Mouse (Mus musculus): ENCODE measurements around the gene Ywhae.

Gene Ywhae

GRCm38 (mm10) chr11:75738477-75738821 lies 5.8 kb downstream of the Ywhae start:
- no peak for DNase-seq

- DNase-seq: no peak
These were observed 7.5 kb downstream of the Ywhae start for GRCm38 (mm10) chr11:75740204-75740603.

- no peak for DNase-seq
These were observed 8.9 kb downstream of the Ywhae start for GRCm38 (mm10) chr11:75741615-75742014.

GRCm38 (mm10) chr11:75744761-75745160 lies 12.1 kb downstream of the Ywhae start:
- no peak for DNase-seq

- peak; percentile 28 to 35 for DNase-seq
These were observed 17.9 kb downstream of the Ywhae start for GRCm38 (mm10) chr11:75750537-75750936.

- no peak for DNase-seq
These were observed 18.4 kb downstream of the Ywhae start for GRCm38 (mm10) chr11:75751082-75751481.

- no peak for DNase-seq
These were observed 24.0 kb downstream of the Ywhae start for GRCm38 (mm10) chr11:75756687-75757086.

- DNase-seq: no peak
These were observed 25.9 kb downstream of the Ywhae start for GRCm38 (mm10) chr11:75758553-75758952.

- DNase-seq: no peak
These were observed 28.1 kb downstream of the Ywhae start for GRCm38 (mm10) chr11:75760785-75761184.

GRCm38 (mm10) chr11:75762708-75763107 lies 30.0 kb downstream of the Ywhae start:
- DNase-seq: no peak

GRCm38 (mm10) chr11:75764521-75765023 lies 31.9 kb downstream of the Ywhae start:
- DNase-seq: no peak

GRCm38 (mm10) chr11:75765161-75765560 lies 32.5 kb downstream of the Ywhae start:
- no peak for DNase-seq

- DNase-seq: no peak
These were observed 34.3 kb downstream of the Ywhae start for GRCm38 (mm10) chr11:75767014-75767413.

GRCm38 (mm10) chr11:75768091-75768989 lies 35.7 kb downstream of the Ywhae start:
- DNase-seq: no peak

- peak; percentile 82 to 83 for DNase-seq
These were observed 36.5 kb downstream of the Ywhae start for GRCm38 (mm10) chr11:75769206-75769605.

- no peak for DNase-seq
These were observed 39.9 kb downstream of the Ywhae start for GRCm38 (mm10) chr11:75772562-75772961.

- DNase-seq: no peak
These were observed 43.2 kb downstream of the Ywhae start for GRCm38 (mm10) chr11:75775919-75776318.

- DNase-seq: peak; percentile 78 to 82
These were observed 49.2 kb downstream of the Ywhae start for GRCm38 (mm10) chr11:75781919-75782318.

GRCm38 (mm10) chr11:75783799-75784198 lies 51.1 kb downstream of the Ywhae start:
- no peak for DNase-seq

GRCm38 (mm10) chr11:75785897-75786296 lies 53.2 kb downstream of the Ywhae start:
- no peak for DNase-seq

GRCm38 (mm10) chr11:75792535-75792934 lies 59.9 kb downstream of the Ywhae start:
- DNase-seq: no peak

GRCm38 (mm10) chr11:75793351-75793750 lies 60.7 kb downstream of the Ywhae start:
- DNase-seq: no peak

- no peak for DNase-seq
These were observed 62.1 kb downstream of the Ywhae start for GRCm38 (mm10) chr11:75794602-75795320.

- no peak for DNase-seq
These were observed 62.6 kb downstream of the Ywhae start for GRCm38 (mm10) chr11:75795321-75795636.
